Mouse (Mus musculus) bone marrow macrophage, adult 2 months (primary cell): Measurements from ENCODE around the gene Mgat4b.

Source experiments
- CTCF ChIP-seq: IDR thresholded peaks from 2 replicates; pipeline ENCODE4 v1.5.1; 2012; ENCODE audit warnings: low read depth, mild to moderate bottlenecking, low read length, moderate library complexity
- POLR2A ChIP-seq: IDR thresholded peaks from 2 replicates; pipeline ENCODE4 v1.6.1; 2012; ENCODE audit warnings: mild to moderate bottlenecking, low read depth, low read length, borderline replicate concordance

- TF ChIP-seq POLR2A (no peak), CTCF (no peak)
Observed at GRCm38 (mm10) chr11:50252684-50253265, 42.1 kb downstream of the Mgat4b start.
